Mouse (Mus musculus): ENCODE measurements around the gene Il17f. TPM values are rescaled to one million over a fixed set of nuclear protein-coding genes. Genes with fewer than 3 reads are reported as not detected.

The Il17f gene
- polyA plus RNA-seq, 1 experiment from 2014 or later: 0.37 TPM

DNA sequence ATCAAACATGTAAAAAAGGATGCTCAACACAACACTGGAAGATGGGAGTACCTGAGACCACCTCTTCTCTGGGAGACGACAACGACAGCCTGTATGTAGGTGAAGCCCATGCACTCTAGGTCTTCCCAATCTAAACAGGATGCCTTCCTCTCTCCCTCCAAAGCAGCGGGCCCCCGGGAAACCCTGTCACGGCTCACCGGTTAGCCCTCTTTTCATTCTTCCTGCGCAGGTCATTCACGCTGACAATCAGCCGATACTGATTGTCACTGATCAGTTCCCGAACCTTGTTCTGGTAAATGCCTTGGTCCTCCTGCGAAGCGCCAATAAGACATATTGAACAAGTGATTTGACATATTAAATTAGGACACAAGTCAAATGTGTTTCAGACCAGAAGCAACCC, 27.2 kb upstream of the Il17f start:
- Histone ChIP-seq H3K4me2 (no peak overlapping the region), H3K36me3 (peaks cover 49% of the 10 kb centered on the region)

DNA sequence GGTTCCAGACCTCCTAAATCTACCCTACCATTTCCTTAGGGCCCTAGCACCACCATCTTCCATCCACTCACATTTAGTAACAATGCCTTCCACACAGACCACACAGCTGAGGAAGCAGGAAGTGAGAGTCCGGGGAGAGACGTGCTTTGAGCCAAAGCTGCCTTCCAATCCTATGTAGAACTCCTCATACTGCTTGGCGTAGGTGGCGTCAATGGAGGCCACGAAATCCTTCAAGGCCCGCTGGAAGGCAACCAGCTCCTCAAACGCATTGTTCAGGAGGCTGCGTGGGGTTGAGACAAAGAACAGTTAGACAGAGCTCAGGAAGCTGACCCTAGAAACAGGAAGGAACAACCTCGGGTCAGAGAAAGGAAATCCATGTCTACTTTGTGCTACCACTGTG, 26.8 kb upstream of the Il17f start:
- Histone ChIP-seq H3K27me3 (no peaks in the 10 kb centered on the region), H3K9ac (no peak overlapping the region), H3K4me1 (0 out of 2 replicates have a peak, but pooled peaks cover 8% of the 10 kb centered on the region), H3K36me3 (peaks cover 53% of the 10 kb centered on the region), H3K4me2 (no peak overlapping the region), H3K4me3 (no peak overlapping the region), H3K9me3 (no peaks in the 10 kb centered on the region), H3K27ac (no peak overlapping the region)
- no peak for ATAC-seq (ENCODE audit: insufficient number of reproducible peaks, low FRiP score, low TSS enrichment, low read depth)
- WGBS: 84% methylated on average over 9 of the region's 9 CpGs

More for the DNA sequence above, 27.2 kb upstream of the Il17f start:
- Histone ChIP-seq H3K9ac (no peak overlapping the region), H3K4me1 (0 out of 2 replicates have a peak, but pooled peaks cover 8% of the 10 kb centered on the region), H3K4me3 (no peak overlapping the region), H3K27me3 (no peaks in the 10 kb centered on the region), H3K27ac (no peak overlapping the region), H3K9me3 (no peaks in the 10 kb centered on the region)
- ATAC-seq (ENCODE audit: insufficient number of reproducible peaks, low FRiP score, low TSS enrichment, low read depth): no peak
- WGBS: 84% methylated on average over 12 of the region's 12 CpGs

DNA sequence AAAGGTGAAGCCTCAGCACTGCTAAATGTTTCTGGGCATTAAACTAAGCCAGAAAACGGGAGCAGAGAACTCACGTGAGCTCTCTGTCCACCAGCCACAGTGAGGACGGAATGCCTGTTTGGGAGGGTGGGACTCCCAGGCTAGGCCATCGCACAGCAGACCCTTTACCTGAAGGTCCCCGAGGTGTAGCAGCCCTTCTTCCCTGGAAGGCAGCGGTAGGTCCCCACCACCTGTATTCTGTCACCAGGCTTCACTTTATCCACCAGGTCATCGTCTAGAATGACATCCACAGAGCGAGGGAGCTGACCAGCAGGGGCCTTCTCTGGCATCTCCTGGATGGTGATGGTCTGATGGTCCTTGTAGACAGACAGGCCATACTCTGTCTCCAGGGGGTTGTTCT, 24.1 kb upstream of the Il17f start:
- no peak overlapping the region for H3K9ac ChIP-seq

DNA sequence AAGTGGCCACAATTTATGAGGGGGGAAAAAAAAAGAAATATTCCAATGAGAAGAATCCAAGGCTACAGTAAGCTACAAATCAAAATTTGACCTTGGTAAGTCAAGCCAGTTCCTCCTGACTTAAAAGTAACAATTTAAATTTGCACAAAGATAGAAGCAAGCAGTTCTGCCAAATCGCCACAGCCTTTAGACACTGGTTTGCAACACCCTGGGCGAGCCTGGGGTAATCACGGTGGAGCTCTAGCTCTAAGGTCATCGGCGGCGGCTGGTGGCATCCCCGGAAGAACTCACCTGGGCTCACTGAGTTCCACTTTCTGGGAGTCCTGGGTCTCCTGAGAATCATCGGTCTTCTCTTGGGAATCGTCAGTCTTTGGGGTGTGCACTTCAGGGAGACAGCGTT, 14.1 kb upstream of the Il17f start:
- Histone ChIP-seq H3K27me3 (no peaks in the 10 kb centered on the region), H3K4me1 (no peaks in the 10 kb centered on the region), H3K9ac (no peak overlapping the region), H3K4me2 (no peak overlapping the region), H3K4me3 (no peak overlapping the region), H3K27ac (no peak overlapping the region), H3K9me3 (no peaks in the 10 kb centered on the region), H3K36me3 (peaks cover 94% of the 10 kb centered on the region)
- WGBS: 93% methylated on average over 10 of the region's 10 CpGs
- ATAC-seq (ENCODE audit: insufficient number of reproducible peaks, low FRiP score, low TSS enrichment, low read depth): no peak

More for the DNA sequence above, 24.1 kb upstream of the Il17f start:
- WGBS: 84% methylated on average over 8 of the region's 8 CpGs
- no peak for ATAC-seq (ENCODE audit: insufficient number of reproducible peaks, low FRiP score, low TSS enrichment, low read depth)
- peaks cover 76% of the 10 kb centered on the region for H3K36me3 ChIP-seq
- no peak overlapping the region for H3K4me3 ChIP-seq
- H3K27me3 ChIP-seq: no peaks in the 10 kb centered on the region
- H3K4me2 ChIP-seq: no peak overlapping the region
- no peaks in the 10 kb centered on the region for H3K9me3 ChIP-seq
- no peak overlapping the region for H3K27ac ChIP-seq
- H3K4me1 ChIP-seq: 0 out of 2 replicates have a peak, but pooled peaks cover 8% of the 10 kb centered on the region

DNA sequence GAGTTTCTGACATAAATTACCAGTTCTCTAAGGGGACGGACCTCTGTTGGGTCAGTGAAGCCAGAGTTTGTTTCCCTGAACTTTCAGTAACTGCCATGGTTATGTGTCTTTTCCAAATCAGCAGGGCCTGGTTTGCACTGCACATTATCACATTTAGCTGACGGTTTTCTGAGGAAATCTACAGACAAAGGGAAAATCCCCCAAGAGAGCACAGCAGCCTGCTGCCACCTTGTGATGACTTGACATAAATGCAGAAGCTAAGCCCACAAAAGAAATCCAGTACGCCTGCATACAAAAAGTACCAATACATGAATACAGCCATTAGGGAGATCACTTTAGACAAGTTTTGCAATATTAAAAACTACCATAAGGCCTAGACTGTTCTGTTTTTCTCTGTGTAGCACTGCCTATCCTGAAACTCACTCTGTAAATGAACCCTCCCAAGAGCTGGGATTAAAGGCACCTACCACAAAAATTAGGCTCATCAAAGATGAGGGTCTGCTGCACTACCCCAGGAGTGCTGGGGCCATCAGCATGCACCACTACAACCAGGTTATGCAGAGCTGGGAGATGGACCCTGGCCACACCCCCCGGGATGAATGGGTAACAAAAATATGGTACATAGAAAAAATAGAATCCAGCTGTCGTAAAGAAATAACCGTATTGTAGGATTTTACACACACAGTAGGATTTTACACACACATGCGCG, 11.4 kb upstream of the Il17f start:
- Histone ChIP-seq H3K4me2 (no peak overlapping the region), H3K27me3 (no peaks in the 10 kb centered on the region), H3K36me3 (peaks cover 73% of the 10 kb centered on the region), H3K9ac (no peak overlapping the region), H3K27ac (no peak overlapping the region), H3K9me3 (no peaks in the 10 kb centered on the region), H3K4me3 (no peak overlapping the region), H3K4me1 (no peaks in the 10 kb centered on the region)
- WGBS: 79% methylated on average over 8 of the region's 8 CpGs
- ATAC-seq (ENCODE audit: insufficient number of reproducible peaks, low FRiP score, low TSS enrichment, low read depth): no peak

DNA sequence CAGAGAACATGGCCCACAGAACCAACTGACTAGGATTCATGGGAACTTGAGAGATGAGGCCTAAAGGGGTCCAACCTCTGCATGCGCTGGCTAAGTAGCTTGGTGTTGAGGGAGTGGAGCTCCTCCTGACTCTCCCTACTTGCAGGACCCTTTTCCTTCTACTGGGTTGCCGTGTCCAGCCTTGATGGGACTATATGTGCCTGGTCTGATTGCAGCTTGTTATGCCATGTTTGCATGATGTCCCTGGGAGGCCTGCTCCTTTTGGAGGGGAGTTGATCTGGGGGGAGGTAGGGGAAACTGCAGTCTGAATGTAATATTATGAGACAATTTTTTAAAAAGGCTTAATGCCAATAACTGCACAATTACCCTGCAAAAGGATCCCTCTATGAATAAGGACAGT, 10.9 kb upstream of the Il17f start:
- no peak for ATAC-seq (ENCODE audit: insufficient number of reproducible peaks, low FRiP score, low TSS enrichment, low read depth)
- no peak overlapping the region for H3K4me3 ChIP-seq
- H3K36me3 ChIP-seq: peaks cover 68% of the 10 kb centered on the region
- H3K4me2 ChIP-seq: no peak overlapping the region
- H3K4me1 ChIP-seq: no peaks in the 10 kb centered on the region
- no peaks in the 10 kb centered on the region for H3K9me3 ChIP-seq
- 94% methylated on average over 2 of the region's 2 CpGs for WGBS
- no peaks in the 10 kb centered on the region for H3K27me3 ChIP-seq
- no peak overlapping the region for H3K27ac ChIP-seq
- no peak overlapping the region for H3K9ac ChIP-seq

DNA sequence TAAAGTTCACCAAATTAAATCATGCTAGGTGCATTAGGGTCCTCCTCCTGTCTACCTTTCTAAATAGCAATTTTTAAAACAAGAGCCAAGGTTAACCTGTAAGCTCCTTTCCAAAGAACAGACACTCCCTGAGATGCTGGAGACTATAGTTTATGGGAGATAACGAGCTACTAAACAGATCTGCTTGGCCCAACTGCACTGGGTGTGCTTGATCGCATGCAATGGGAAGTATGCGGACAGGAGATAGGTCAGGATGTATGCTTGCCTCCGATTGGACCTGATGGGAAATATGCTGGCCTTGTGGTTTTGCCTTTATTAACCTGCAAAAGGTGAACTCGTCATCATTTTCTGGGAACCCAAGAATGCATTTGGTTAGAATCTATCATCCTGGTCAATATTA, 4.8 kb upstream of the Il17f start:
- no peak overlapping the region for H3K9ac ChIP-seq
- no peaks in the 10 kb centered on the region for H3K27me3 ChIP-seq
- H3K36me3 ChIP-seq: peaks cover 12% of the 10 kb centered on the region
- H3K9me3 ChIP-seq: no peaks in the 10 kb centered on the region
- ATAC-seq (ENCODE audit: insufficient number of reproducible peaks, low FRiP score, low TSS enrichment, low read depth): no peak
- no peak overlapping the region for H3K4me3 ChIP-seq
- H3K4me1 ChIP-seq: no peaks in the 10 kb centered on the region
- no peak overlapping the region for H3K4me2 ChIP-seq
- WGBS: 90% methylated on average over 5 of the region's 5 CpGs
- no peak overlapping the region for H3K27ac ChIP-seq

DNA sequence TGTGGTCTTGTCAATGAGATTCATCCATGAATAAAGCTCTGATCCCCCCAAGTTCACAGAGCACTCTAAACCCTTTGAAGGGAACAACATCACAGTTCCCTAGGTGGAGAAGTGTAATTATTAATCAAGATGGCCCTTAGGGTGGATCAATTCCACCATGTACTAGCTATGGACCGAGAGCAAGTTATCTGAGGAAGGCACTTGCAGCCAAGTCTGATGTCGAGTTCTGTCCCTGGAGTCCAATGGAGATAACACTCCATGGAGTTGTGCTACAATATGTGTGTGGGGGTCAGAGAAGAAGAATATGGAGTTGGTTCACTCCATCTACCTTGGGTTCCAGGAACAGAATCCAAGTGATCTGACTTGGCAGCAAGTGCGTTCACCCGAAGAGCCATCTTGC, 4.3 kb upstream of the Il17f start:
- no peak overlapping the region for H3K27ac ChIP-seq
- ATAC-seq (ENCODE audit: insufficient number of reproducible peaks, low FRiP score, low TSS enrichment, low read depth): no peak
- no peak overlapping the region for H3K4me2 ChIP-seq
- WGBS: 93% methylated on average over 4 of the region's 4 CpGs
- H3K9me3 ChIP-seq: no peaks in the 10 kb centered on the region
- H3K4me3 ChIP-seq: no peak overlapping the region
- H3K9ac ChIP-seq: no peak overlapping the region
- no peaks in the 10 kb centered on the region for H3K4me1 ChIP-seq
- H3K36me3 ChIP-seq: peaks cover 8% of the 10 kb centered on the region; the same call in 1 of the 2 replicates
- H3K27me3 ChIP-seq: no peaks in the 10 kb centered on the region

DNA sequence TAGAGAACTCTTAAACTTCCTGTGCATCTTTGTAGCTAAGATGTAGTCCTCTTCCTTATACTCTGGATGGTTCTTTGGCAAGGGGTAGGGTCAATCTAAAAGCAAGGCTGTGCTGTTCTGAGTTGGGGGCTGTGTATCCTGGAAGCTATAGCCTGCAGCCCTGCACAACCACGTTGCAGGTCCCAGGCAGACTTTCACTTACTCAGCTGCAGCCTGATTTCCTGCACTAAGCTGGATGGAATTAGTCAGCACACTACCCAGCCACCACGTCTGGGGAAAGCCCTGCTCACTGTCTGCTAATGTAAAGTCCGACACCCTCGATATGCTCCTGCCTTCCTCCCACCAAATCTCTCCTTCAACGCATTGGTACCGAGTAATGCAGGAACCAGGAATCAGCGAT, 997 bp upstream of the Il17f start:
- no peak for ATAC-seq (ENCODE audit: insufficient number of reproducible peaks, low FRiP score, low TSS enrichment, low read depth)
- Histone ChIP-seq H3K4me3 (no peak overlapping the region), H3K9ac (no peak overlapping the region), H3K9me3 (no peaks in the 10 kb centered on the region), H3K4me2 (no peak overlapping the region), H3K27ac (no peak overlapping the region), H3K27me3 (no peaks in the 10 kb centered on the region), H3K36me3 (no peaks in the 10 kb centered on the region), H3K4me1 (no peaks in the 10 kb centered on the region)
- 59% methylated on average over 7 of the region's 7 CpGs for WGBS

DNA sequence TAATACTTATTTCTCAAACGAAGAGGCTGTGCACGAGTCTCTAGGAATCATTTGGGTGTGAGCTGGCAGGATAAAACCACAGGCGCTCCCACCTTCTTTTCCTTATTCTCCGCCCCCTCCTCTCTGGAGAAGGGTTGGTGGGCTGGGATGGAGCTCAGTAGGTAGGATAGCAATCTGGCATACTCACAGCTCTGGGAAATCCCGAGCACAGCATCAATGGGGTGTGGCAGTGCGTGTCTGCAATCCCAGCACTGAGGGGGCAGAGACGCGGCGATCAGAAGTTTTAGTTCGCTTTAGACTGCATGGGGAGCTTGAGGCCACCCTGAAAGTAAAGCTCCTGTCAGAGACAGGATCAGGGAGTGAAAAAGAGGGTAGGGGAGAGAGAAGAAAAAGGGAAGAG, 2.0 kb downstream of the Il17f start:
- Histone ChIP-seq H3K4me2 (no peak overlapping the region), H3K4me3 (no peak overlapping the region), H3K9me3 (no peaks in the 10 kb centered on the region), H3K36me3 (no peaks in the 10 kb centered on the region), H3K9ac (no peak overlapping the region), H3K4me1 (no peaks in the 10 kb centered on the region), H3K27ac (no peak overlapping the region), H3K27me3 (no peaks in the 10 kb centered on the region)
- no peak for ATAC-seq (ENCODE audit: insufficient number of reproducible peaks, low FRiP score, low TSS enrichment, low read depth)
- 52% methylated on average over 10 of the region's 10 CpGs for WGBS

DNA sequence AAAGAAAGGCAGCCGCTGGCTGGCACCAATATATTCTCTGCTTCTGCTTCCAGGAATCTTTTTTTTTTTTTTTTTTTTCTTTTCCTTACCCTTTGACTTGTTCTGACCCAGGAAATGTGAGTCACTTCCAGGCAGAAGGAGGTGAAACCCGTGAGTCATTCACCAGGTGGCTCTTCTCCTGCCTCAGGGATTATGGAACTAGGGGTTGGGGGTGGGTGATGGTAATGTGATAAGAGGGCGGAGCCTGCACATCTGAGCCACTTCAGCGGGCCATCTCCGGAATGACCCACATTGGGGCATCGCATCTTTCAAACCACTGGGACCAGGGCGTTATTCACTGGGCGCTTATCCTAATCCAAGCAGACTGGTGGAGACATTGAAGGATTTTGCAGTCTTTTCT, 3.4 kb downstream of the Il17f start:
- Histone ChIP-seq H3K4me2 (no peak overlapping the region), H3K4me1 (no peaks in the 10 kb centered on the region), H3K36me3 (no peaks in the 10 kb centered on the region), H3K9ac (no peak overlapping the region), H3K4me3 (no peak overlapping the region), H3K27ac (no peak overlapping the region), H3K9me3 (no peaks in the 10 kb centered on the region), H3K27me3 (no peaks in the 10 kb centered on the region)
- no peak for ATAC-seq (ENCODE audit: insufficient number of reproducible peaks, low FRiP score, low TSS enrichment, low read depth)
- WGBS: 44% methylated on average over 8 of the region's 8 CpGs

DNA sequence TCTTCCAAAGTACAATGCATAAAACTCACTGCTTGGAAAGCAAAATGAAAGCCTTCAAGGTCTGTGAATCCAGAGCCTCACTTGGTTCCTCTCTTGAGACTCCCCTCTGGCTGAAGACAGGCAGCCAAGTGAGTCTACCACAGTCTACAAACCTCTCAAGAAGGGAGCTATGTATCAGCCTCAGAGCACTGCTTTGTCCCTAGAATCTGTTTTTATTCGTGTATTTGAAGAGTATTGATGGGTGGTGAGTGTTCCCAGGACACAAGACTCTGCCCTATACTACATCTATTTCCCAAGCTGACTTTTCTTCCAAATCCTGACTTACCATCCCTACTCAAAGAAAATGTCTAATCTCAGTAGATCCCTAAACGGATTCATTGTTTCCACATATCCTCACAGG, 12.1 kb downstream of the Il17f start:
- no peak overlapping the region for H3K4me2 ChIP-seq
- no peak overlapping the region for H3K9ac ChIP-seq
- no peak overlapping the region for H3K4me3 ChIP-seq
- no peaks in the 10 kb centered on the region for H3K36me3 ChIP-seq
- H3K27me3 ChIP-seq: no peaks in the 10 kb centered on the region
- ATAC-seq (ENCODE audit: insufficient number of reproducible peaks, low FRiP score, low TSS enrichment, low read depth): no peak
- H3K27ac ChIP-seq: no peak overlapping the region
- H3K4me1 ChIP-seq: no peaks in the 10 kb centered on the region
- no peaks in the 10 kb centered on the region for H3K9me3 ChIP-seq
- 82% methylated on average over 2 of the region's 2 CpGs for WGBS

All from limb, embryonic 15.5 days (tissue).